Mouse (Mus musculus) gastrocnemius, postnatal 36 days (tissue): ENCODE results near the gene Wnk4. TPM values are rescaled to one million over a fixed set of nuclear protein-coding genes. Genes with fewer than 3 reads are reported as not detected.
A peak's percentile ranks its signal among the peaks of the same experiment; 100 is the strongest.

ENCODE experiments used
- DNase-seq, 2 experiments: peaks; one replicate each; pipeline ENCODE4 v3.0.0; 2022
- intact Hi-C: fragments of 180-260 bp; cut with DNase I; formaldehyde crosslinking; loops from one replicate; pipeline ENCODE4 v1.15.1; 2025
- total RNA-seq, 2 experiments: library from RNA; stranded (reverse); gene quantifications; 2 replicates each; pipeline ENCODE4 v1.2.3; 2021

Wnk4 gene
- total RNA-seq, 2 experiments from 2014 or later: 0.10 to 0.15 TPM

DNA sequence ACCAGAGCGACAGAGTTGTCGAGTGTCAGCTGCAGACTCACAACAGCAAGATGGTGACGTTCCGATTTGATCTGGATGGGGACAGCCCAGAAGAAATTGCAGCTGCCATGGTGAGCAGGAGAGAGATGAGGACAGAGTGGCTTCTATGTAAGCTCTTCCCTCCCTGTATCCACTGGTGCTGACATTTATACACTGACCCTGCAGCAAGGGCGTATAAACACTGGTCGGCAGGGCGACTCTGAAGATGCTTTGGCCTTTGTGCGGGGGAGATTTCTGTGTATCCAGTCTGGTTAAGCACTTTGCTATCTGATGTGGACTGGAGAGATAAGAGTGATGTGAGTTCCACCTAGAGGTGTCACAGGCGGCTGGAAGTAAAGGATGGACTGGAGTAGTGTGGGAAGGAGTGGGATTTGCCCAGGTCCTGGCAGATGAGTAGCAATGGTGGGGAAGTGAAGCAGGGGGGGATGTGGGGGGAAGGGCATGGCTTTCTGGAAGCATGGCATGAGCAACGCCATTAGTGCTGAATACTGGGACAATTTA, 9.3 kb downstream of the Wnk4 start:
- intact Hi-C loops: no loop called here
- DNase-seq: no peak

GRCm38 (mm10) chr11:101272446-101272845, 12.1 kb downstream of the Wnk4 start:
- no peak for DNase-seq
- intact Hi-C loops: no loop called here

GRCm38 (mm10) chr11:101275309-101275708, 14.9 kb downstream of the Wnk4 start:
- intact Hi-C loops: no loop called here
- DNase-seq: no peak

DNA sequence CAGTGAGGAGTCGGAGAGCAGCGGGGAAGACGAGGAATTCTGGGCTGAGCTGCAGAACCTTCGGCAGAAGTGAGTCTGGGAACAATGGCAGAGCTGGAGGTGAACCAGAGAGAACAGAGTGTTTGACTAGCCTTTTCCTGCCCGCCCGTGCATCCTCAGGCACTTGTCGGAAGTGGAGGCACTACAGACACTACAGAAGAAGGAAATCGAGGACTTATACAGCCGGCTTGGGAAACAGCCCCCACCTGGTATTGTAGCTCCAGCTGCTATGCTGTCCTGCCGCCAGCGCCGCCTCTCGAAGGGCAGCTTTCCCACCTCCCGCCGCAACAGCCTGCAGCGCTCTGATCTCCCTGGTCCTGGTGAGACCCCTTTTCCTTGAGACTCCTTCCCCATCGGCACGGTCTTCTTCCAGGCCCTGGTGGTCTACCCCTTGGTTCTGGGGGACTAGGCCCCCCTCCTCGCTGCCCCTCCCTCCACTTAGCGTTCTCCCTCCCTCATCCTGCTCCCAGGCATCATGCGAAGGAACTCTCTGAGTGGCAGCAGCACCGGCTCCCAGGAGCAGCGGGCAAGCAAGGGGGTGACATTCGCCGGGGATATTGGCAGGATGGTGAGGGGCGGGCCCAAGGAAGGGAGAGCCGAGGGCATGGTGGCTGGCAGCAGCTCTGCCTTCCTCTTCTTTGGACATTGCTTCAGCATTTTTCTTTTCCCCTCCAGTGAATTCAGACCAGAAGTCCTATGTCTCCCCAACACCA, 16.1 kb downstream of the Wnk4 start:
- DNase-seq: no peak
- intact Hi-C loops: no loop called here

- no peak for DNase-seq
- intact Hi-C loops: no loop called here
Measured at GRCm38 (mm10) chr11:101277381-101278222, 17.2 kb downstream of the Wnk4 start.

DNA sequence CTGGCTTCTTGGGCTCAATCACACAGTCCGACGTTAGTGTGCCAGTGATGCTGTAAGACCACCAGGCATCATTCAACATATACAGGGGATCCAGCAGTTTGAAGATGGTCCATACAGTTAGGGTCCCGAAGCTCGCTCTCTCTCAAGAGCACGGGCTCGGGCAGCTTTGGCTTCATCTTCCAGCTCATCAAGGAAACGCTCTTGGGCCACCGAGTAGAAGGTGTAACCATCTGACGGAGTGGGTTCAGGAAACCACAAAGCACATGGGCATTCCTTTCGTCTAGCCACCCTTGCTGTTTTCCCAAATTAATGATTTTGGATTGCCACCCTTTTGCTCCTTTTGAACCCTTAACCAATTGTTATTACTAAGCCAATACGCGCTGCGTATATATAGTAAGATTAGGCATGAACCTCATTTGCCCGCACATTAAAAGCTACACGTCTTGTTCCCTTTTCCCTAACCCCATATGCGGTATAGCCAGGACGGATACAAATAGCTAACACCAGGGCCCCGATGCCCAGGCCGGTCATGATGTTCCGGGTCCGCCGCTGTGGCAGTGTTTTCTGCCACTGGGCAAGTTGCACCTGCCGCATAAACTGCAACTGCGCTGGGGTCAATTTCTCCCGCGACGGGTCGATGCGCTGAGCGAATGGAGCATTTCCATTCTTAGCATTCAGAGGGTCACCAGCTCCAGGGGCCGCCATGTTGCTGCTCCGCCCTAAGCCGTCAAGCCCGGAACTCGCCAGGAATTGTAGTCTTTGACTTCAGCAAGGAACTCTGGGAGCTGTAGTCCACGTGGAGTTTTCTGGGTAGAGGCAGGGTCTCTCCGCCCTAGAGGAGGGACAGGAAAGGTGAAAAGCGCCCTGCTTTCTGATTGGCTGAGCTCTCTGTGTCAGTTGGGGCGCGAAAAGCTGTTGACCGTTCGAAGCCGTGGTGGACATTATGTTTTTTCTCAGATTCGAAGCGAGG, 18.1 kb downstream of the Wnk4 start, which contains the start of the genes Cntd1 and Coa3:
TSS of gene Cntd1 (plus strand) at position 790 of the 970 bp plus-strand sequence.
TSS of gene Coa3 (minus strand) at position 892 of the 970 bp plus-strand sequence.
- DNase-seq: peak; percentile 67 to 75
- intact Hi-C loops: no loop called here

- intact Hi-C loops: no loop called here
- no peak for DNase-seq
Measured at GRCm38 (mm10) chr11:101279193-101279569, 18.8 kb downstream of the Wnk4 start.

GRCm38 (mm10) chr11:101280837-101281236, 20.5 kb downstream of the Wnk4 start:
- no peak for DNase-seq
- intact Hi-C loops: no loop called here

DNA sequence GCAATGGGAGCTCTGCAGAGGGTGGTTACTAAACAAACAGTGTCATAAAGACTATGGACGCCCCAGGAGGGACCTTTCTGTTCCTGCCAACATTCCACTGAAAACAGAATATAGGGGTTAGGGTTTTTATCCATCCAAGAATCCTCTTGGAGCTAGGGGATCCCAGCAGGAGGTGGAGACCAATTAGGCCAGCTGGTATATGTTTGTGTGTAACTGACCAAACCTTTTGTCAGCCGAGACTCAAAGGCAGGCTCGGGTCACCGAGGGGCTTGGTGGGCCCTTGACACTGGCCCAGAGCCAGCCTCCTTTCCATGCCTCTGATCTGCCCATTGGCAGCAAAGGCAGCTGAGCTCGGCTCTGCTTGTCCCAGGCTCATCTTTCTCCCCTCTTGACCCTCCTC, 22.5 kb downstream of the Wnk4 start:
- DNase-seq: no peak
- intact Hi-C loops: no loop called here

- no peak for DNase-seq
- intact Hi-C loops: no loop called here
Measured at GRCm38 (mm10) chr11:101283805-101284204, 23.4 kb downstream of the Wnk4 start.

GRCm38 (mm10) chr11:101287306-101287705, 26.9 kb downstream of the Wnk4 start:
- intact Hi-C loops: no loop called here
- no peak for DNase-seq

DNA sequence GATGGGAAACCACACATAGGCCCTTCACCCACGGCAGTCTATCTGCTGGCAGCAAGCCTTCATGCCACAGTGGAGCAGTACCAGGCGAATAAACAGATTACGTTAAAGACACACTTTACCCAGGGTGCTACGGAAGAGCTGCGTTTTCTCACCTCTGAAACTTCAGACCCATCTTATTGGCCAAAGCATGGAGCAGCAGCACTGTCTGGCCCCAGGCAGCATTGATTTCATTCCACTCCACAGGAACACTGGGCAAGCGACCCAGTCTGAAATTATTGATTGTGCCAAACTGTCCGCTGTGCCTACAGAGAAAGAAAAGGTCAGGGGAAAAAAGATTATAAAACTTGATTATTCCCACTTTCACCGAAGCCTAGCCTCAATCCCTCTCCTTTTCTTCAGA, 30.9 kb downstream of the Wnk4 start:
- no peak for DNase-seq
- intact Hi-C loops: no loop called here

- intact Hi-C loops: no loop called here
Measured at GRCm38 (mm10) chr11:101295191-101295590, 34.8 kb downstream of the Wnk4 start.

DNA sequence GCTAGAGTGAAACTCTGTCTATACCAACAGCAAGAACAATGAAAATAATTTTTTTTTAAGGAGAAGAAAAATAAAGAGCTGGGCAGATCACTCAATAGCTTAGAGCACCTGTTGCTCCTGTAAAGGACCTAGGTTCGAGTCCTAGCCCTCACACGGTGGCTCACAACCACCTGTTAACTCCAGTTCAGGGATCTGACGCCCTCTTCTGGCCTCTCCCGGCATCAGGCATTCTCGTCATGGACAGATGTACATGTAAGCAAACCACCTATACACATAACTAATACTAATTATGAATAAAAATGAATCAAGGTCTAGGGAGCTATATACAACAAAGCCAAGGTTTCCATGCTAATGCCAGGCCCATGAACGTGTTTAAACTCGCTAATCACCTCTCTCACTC, 40.5 kb downstream of the Wnk4 start:
- intact Hi-C loops: no loop called here
- no peak for DNase-seq

More at GRCm38 (mm10) chr11:101295191-101295590, 34.8 kb downstream of the Wnk4 start:
- DNase-seq: no peak

DNA sequence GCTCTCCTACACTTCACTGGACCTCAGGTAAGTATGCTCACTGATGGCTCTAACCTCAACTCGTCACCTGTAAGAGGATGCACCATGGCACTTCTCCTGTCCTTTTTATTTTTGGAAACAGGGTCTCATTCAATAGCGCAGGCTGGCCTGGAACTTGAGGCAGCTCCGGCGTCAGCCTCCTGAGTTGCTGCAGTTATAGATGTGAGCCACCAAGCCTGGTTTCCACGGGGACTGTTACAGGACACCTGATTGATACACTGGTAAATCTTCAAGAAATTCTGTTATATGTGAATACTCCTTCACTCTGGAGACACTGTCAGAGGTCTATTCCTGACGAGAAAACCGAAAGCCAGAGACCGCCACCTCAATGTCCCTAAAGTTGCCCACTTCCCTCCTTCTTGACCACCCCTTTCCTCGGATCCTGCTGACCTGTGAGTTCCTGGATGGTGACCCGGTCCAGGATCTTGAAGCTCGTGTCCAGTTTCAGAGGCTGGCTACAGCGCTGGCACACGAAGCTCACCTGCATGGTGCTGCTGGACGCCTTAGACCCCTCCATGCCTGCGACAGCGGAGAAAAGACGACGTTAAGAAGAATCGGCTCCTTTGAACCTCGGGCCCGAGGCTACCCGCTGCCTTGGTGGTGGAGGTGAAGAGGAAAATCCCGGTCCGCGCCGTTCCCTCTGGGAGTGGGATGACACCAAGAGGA, 41.1 kb downstream of the Wnk4 start:
- intact Hi-C loops: loop anchor here (2.0 kb wide), 1 partner anchor 87 kb away; no protein-coding TSS in a partner anchor

GRCm38 (mm10) chr11:101302004-101302798, 41.8 kb downstream of the Wnk4 start, which contains the start of gene Becn1:
Becn1 (minus strand) TSS chr11:101302286.
- peak; percentile 93 to 94 for DNase-seq
- intact Hi-C loops: loop anchor here (2.0 kb wide), 1 partner anchor 87 kb away; no protein-coding TSS in a partner anchor

More for the DNA sequence above, 41.1 kb downstream of the Wnk4 start:
- peak in 1 of 2 experiments; percentile 18 for DNase-seq

DNA sequence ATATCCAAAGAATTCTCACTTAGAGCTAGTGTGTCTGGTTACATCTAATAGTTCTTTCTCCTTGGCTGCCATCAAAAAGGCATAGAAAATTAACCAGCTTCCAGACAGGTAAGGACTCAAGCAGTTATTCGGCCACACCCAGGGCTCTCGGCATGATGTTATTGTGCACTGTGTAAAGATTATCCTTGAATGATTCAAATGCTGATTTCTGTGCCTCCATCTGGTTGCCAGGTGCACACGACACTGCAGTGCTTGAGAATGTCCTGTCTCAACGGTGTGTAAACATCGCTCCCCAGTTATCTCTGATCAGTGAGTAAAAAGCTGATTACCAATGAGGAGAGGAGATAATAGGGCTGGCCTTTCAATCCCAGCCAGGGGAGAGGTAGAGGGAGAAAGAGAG, 47.4 kb downstream of the Wnk4 start:
- no peak for DNase-seq
- intact Hi-C loops: no loop called here

GRCm38 (mm10) chr11:101311083-101311482, 50.7 kb downstream of the Wnk4 start:
- intact Hi-C loops: no loop called here

More at GRCm38 (mm10) chr11:101311083-101311482, 50.7 kb downstream of the Wnk4 start:
- DNase-seq: no peak
